Mouse (Mus musculus): ENCODE data around the gene Ptpn12. TPM values are rescaled to one million over a fixed set of nuclear protein-coding genes. Genes with fewer than 3 reads are reported as not detected.

Gene Ptpn12
- polyA plus RNA-seq, 1 experiment from 2014 or later = 23.0 TPM

DNA sequence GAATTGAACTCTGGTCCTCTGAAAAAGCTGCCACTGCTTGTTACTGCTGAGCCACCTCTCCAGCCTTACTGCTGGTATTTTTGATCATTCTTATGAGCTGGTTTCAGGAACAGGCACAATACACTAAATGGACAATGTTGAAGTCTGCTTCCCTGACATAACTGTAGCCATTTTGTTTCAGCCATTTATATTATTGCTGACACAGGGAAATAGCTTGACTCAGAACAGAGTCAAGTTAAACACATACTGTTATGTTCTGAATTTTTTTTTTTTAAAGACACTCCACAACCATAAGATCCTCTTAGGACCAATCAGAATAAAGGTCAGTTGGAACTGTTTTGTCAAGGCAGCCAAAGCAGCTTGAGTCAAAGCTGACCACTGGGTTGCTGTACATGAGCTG lies 72.2 kb downstream of the Ptpn12 start:
- Histone ChIP-seq H3K27me3 (ENCODE audit: insufficient read depth, low read length) (no peaks in the 10 kb centered on the region), H3K36me3 (ENCODE audit: insufficient read depth, low read length) (peaks cover 18% of the 10 kb centered on the region), H3K4me1 (ENCODE audit: insufficient read depth, low read length) (no peaks in the 10 kb centered on the region), H3K9ac (replicated peaks; ENCODE audit: low read length) (no peak overlapping the region), H3K4me2 (replicated peaks; ENCODE audit: low read depth, low read length) (no peak overlapping the region), H3K9me3 (ENCODE audit: low read length) (no peaks in the 10 kb centered on the region), H3K27ac (ENCODE audit: low read length) (no peak overlapping the region), H3K4me3 (ENCODE audit: low read length) (no peak overlapping the region)
- ATAC-seq (ENCODE audit: low FRiP score, low TSS enrichment) = no peak

GRCm38 (mm10) chr5:20974690-20975089 lies 81.0 kb downstream of the Ptpn12 start:
- H3K4me3 ChIP-seq (ENCODE audit: low read length) = no peak overlapping the region
- no peak overlapping the region for H3K27ac ChIP-seq (ENCODE audit: low read length)
- no peak for ATAC-seq (ENCODE audit: low FRiP score, low TSS enrichment)
- no peaks in the 10 kb centered on the region for H3K4me1 ChIP-seq (ENCODE audit: insufficient read depth, low read length)
- no peak overlapping the region for H3K4me2 ChIP-seq (replicated peaks; ENCODE audit: low read depth, low read length)
- no peaks in the 10 kb centered on the region for H3K36me3 ChIP-seq (ENCODE audit: insufficient read depth, low read length)
- no peak overlapping the region for H3K9ac ChIP-seq (replicated peaks; ENCODE audit: low read length)
- H3K27me3 ChIP-seq (ENCODE audit: insufficient read depth, low read length) = no peaks in the 10 kb centered on the region
- H3K9me3 ChIP-seq (ENCODE audit: low read length) = no peaks in the 10 kb centered on the region
- WGBS = 88% methylated on average over 4 of the region's 4 CpGs

GRCm38 (mm10) chr5:20973999-20974398 lies 81.7 kb downstream of the Ptpn12 start:
- H3K9me3 ChIP-seq (ENCODE audit: low read length) = no peaks in the 10 kb centered on the region
- no peaks in the 10 kb centered on the region for H3K27me3 ChIP-seq (ENCODE audit: insufficient read depth, low read length)
- no peaks in the 10 kb centered on the region for H3K4me1 ChIP-seq (ENCODE audit: insufficient read depth, low read length)
- H3K27ac ChIP-seq (ENCODE audit: low read length) = no peak overlapping the region
- no peaks in the 10 kb centered on the region for H3K36me3 ChIP-seq (ENCODE audit: insufficient read depth, low read length)
- ATAC-seq (ENCODE audit: low FRiP score, low TSS enrichment) = 0 out of 2 replicates have a peak, but pooled peaks have one; percentile 11
- H3K4me2 ChIP-seq (replicated peaks; ENCODE audit: low read depth, low read length) = no peak overlapping the region
- no peak overlapping the region for H3K9ac ChIP-seq (replicated peaks; ENCODE audit: low read length)
- 23% methylated on average over 6 of the region's 7 CpGs for WGBS
- no peak overlapping the region for H3K4me3 ChIP-seq (ENCODE audit: low read length)

DNA sequence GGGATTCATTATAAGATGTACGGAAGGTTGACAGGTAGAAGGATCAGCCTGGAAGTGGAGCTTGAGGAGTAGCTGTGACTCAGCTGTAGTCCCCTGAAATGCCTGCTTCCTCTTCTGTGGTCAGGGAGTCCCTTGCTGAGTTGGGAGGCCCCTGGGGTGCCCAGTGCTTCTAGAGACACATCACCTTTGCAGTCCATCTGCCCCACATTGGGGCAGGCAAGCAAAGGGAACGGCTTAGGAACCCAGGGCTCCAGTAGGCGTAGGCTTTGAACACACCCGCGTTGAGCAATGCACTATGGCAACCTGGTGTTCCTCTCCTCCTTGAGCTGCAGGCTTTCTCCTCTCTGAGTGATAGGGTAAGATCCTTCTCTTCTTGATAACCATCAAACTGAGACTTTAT lies 82.6 kb downstream of the Ptpn12 start:
- no peak for ATAC-seq (ENCODE audit: low FRiP score, low TSS enrichment)
- Histone ChIP-seq H3K36me3 (ENCODE audit: insufficient read depth, low read length) (no peaks in the 10 kb centered on the region), H3K4me3 (ENCODE audit: low read length) (no peak overlapping the region), H3K9me3 (ENCODE audit: low read length) (no peaks in the 10 kb centered on the region), H3K27me3 (ENCODE audit: insufficient read depth, low read length) (no peaks in the 10 kb centered on the region), H3K9ac (replicated peaks; ENCODE audit: low read length) (no peak overlapping the region), H3K4me1 (ENCODE audit: insufficient read depth, low read length) (no peaks in the 10 kb centered on the region), H3K27ac (ENCODE audit: low read length) (no peak overlapping the region), H3K4me2 (replicated peaks; ENCODE audit: low read depth, low read length) (no peak overlapping the region)
- 71% methylated on average over 5 of the region's 5 CpGs for WGBS

- Histone ChIP-seq H3K36me3 (ENCODE audit: insufficient read depth, low read length) (no peaks in the 10 kb centered on the region), H3K27me3 (ENCODE audit: insufficient read depth, low read length) (no peaks in the 10 kb centered on the region), H3K4me1 (ENCODE audit: insufficient read depth, low read length) (no peaks in the 10 kb centered on the region), H3K9me3 (ENCODE audit: low read length) (no peaks in the 10 kb centered on the region), H3K9ac (replicated peaks; ENCODE audit: low read length) (no peak overlapping the region), H3K27ac (ENCODE audit: low read length) (no peak overlapping the region), H3K4me3 (ENCODE audit: low read length) (no peak overlapping the region), H3K4me2 (replicated peaks; ENCODE audit: low read depth, low read length) (no peak overlapping the region)
- peak; percentile 50; the same call in 1 of the 2 replicates for ATAC-seq (ENCODE audit: low FRiP score, low TSS enrichment)
- WGBS = 63% methylated on average over 9 of the region's 9 CpGs
These were observed 86.7 kb downstream of the Ptpn12 start for GRCm38 (mm10) chr5:20968963-20969362.

DNA sequence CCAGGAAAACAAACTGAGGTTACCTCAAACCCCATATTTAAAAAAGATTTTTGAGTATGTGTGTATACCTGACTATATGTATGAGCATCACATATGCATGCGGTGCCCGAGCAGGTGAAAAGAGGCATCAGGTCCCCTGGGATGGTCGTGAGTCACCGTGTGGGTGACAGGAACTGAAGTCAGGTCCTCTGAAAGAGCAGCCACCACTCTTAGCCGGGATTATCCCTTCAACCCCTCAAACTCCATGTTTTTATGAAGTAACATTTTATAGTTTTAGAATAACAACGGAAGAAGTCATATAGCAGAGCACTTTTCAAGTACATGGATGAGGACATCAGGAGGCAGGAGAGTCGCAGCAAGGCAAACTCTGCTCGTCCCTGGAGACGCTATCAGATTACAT lies 87.2 kb downstream of the Ptpn12 start:
- ATAC-seq (ENCODE audit: low FRiP score, low TSS enrichment) = peak; percentile 33
- H3K36me3 ChIP-seq (ENCODE audit: insufficient read depth, low read length) = no peaks in the 10 kb centered on the region
- no peak overlapping the region for H3K4me3 ChIP-seq (ENCODE audit: low read length)

GRCm38 (mm10) chr5:20967942-20968341 lies 87.8 kb downstream of the Ptpn12 start:
- no peak overlapping the region for H3K4me2 ChIP-seq (replicated peaks; ENCODE audit: low read depth, low read length)
- WGBS = 25% methylated on average over 4 of the region's 4 CpGs
- no peaks in the 10 kb centered on the region for H3K4me1 ChIP-seq (ENCODE audit: insufficient read depth, low read length)
- H3K36me3 ChIP-seq (ENCODE audit: insufficient read depth, low read length) = no peaks in the 10 kb centered on the region
- 0 out of 2 replicates have a peak overlapping the region, but pooled peaks have one; percentile 55 for H3K27ac ChIP-seq (ENCODE audit: low read length)
- H3K9me3 ChIP-seq (ENCODE audit: low read length) = no peaks in the 10 kb centered on the region
- H3K9ac ChIP-seq (replicated peaks; ENCODE audit: low read length) = no peak overlapping the region
- no peaks in the 10 kb centered on the region for H3K27me3 ChIP-seq (ENCODE audit: insufficient read depth, low read length)
- no peak overlapping the region for H3K4me3 ChIP-seq (ENCODE audit: low read length)
- peak; percentile 95 for ATAC-seq (ENCODE audit: low FRiP score, low TSS enrichment)

More for the DNA sequence above, 87.2 kb downstream of the Ptpn12 start:
- H3K27ac ChIP-seq (ENCODE audit: low read length) = no peak overlapping the region; the same call in 1 of the 2 replicates
- H3K9me3 ChIP-seq (ENCODE audit: low read length) = no peaks in the 10 kb centered on the region
- 50% methylated on average over 9 of the region's 9 CpGs for WGBS
- H3K27me3 ChIP-seq (ENCODE audit: insufficient read depth, low read length) = no peaks in the 10 kb centered on the region
- no peaks in the 10 kb centered on the region for H3K4me1 ChIP-seq (ENCODE audit: insufficient read depth, low read length)
- H3K4me2 ChIP-seq (replicated peaks; ENCODE audit: low read depth, low read length) = no peak overlapping the region
- no peak overlapping the region for H3K9ac ChIP-seq (replicated peaks; ENCODE audit: low read length)

DNA sequence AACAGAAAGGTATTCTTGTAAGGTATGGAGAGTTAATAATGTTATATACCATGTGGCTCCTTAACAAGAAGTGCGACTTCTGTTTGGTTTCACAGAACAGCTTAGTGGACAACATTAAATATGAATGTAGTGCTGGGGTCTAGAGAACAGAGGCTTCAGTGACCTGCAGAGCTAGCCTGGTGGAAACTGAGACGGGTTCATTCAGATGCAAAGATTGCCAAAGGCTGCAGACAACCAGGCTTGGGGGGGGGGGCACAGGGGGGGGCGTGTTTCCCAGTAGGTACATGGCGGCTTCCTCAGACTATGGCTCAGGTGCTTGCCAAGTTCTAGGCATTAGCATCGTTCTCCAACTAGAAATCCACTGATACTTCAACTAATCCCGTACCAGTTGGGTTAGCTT lies 91.3 kb downstream of the Ptpn12 start:
- ATAC-seq (ENCODE audit: low FRiP score, low TSS enrichment) = no peak
- H3K9me3 ChIP-seq (ENCODE audit: low read length) = no peaks in the 10 kb centered on the region
- H3K4me3 ChIP-seq (ENCODE audit: low read length) = no peak overlapping the region
- no peak overlapping the region for H3K27ac ChIP-seq (ENCODE audit: low read length)
- H3K27me3 ChIP-seq (ENCODE audit: insufficient read depth, low read length) = no peaks in the 10 kb centered on the region
- no peaks in the 10 kb centered on the region for H3K4me1 ChIP-seq (ENCODE audit: insufficient read depth, low read length)
- WGBS = 76% methylated on average over 6 of the region's 6 CpGs
- H3K4me2 ChIP-seq (replicated peaks; ENCODE audit: low read depth, low read length) = no peak overlapping the region
- 0 out of 2 replicates have a peak, but pooled peaks cover 3% of the 10 kb centered on the region for H3K36me3 ChIP-seq (ENCODE audit: insufficient read depth, low read length)
- H3K9ac ChIP-seq (replicated peaks; ENCODE audit: low read length) = no peak overlapping the region

GRCm38 (mm10) chr5:20963295-20963694 lies 92.4 kb downstream of the Ptpn12 start:
- WGBS = 96% methylated on average over 9 of the region's 9 CpGs
- no peak overlapping the region for H3K9ac ChIP-seq (replicated peaks; ENCODE audit: low read length)
- 0 out of 2 replicates have a peak, but pooled peaks cover 3% of the 10 kb centered on the region for H3K36me3 ChIP-seq (ENCODE audit: insufficient read depth, low read length)
- H3K4me2 ChIP-seq (replicated peaks; ENCODE audit: low read depth, low read length) = no peak overlapping the region
- no peaks in the 10 kb centered on the region for H3K9me3 ChIP-seq (ENCODE audit: low read length)
- H3K27me3 ChIP-seq (ENCODE audit: insufficient read depth, low read length) = no peaks in the 10 kb centered on the region
- no peak for ATAC-seq (ENCODE audit: low FRiP score, low TSS enrichment)
- H3K4me1 ChIP-seq (ENCODE audit: insufficient read depth, low read length) = no peaks in the 10 kb centered on the region
- H3K27ac ChIP-seq (ENCODE audit: low read length) = no peak overlapping the region
- no peak overlapping the region for H3K4me3 ChIP-seq (ENCODE audit: low read length)

GRCm38 (mm10) chr5:20960927-20961326 lies 94.8 kb downstream of the Ptpn12 start:
- H3K9ac ChIP-seq (replicated peaks; ENCODE audit: low read length) = no peak overlapping the region
- 94% methylated on average over 2 of the region's 2 CpGs for WGBS
- ATAC-seq (ENCODE audit: low FRiP score, low TSS enrichment) = no peak

More at GRCm38 (mm10) chr5:20960927-20961326, 94.8 kb downstream of the Ptpn12 start:
- peaks cover 4% of the 10 kb centered on the region; the same call in 1 of the 2 replicates for H3K9me3 ChIP-seq (ENCODE audit: low read length)
- H3K27me3 ChIP-seq (ENCODE audit: insufficient read depth, low read length) = no peaks in the 10 kb centered on the region
- peaks cover 12% of the 10 kb centered on the region; the same call in 1 of the 2 replicates for H3K36me3 ChIP-seq (ENCODE audit: insufficient read depth, low read length)
- H3K4me2 ChIP-seq (replicated peaks; ENCODE audit: low read depth, low read length) = no peak overlapping the region
- no peak overlapping the region for H3K4me3 ChIP-seq (ENCODE audit: low read length)
- no peaks in the 10 kb centered on the region for H3K4me1 ChIP-seq (ENCODE audit: insufficient read depth, low read length)
- H3K27ac ChIP-seq (ENCODE audit: low read length) = no peak overlapping the region
